Mouse (Mus musculus): Measurements from ENCODE around the gene Vil1. TPM values are rescaled to one million over a fixed set of nuclear protein-coding genes. Genes with fewer than 3 reads are reported as not detected.

Vil1 gene
- total and polyA plus RNA-seq, 2 experiments from 2014 or later = 0.31 to 0.38 TPM

GRCm38 (mm10) chr1:74364270-74364669 lies 44.9 kb upstream of the Vil1 start:
- TF ChIP-seq CTCF (IDR thresholded peaks at IDR 0.05) = no peak
- Histone ChIP-seq H3K4me3 (ENCODE audit: low read depth, low read length) (no peak overlapping the region), H3K27ac (ENCODE audit: low read depth, low read length) (no peak overlapping the region), H3K9me3 (ENCODE audit: low read length) (no peaks in the 10 kb centered on the region), H3K27me3 (ENCODE audit: insufficient read depth, low read length) (no peaks in the 10 kb centered on the region; the same call in 1 of the 2 replicates), H3K4me1 (ENCODE audit: insufficient read depth, low read length) (peaks cover 4% of the 10 kb centered on the region; the same call in 1 of the 2 replicates), H3K4me2 (ENCODE audit: low read depth, low read length, poor library complexity, severe bottlenecking) (no peak overlapping the region), H3K36me3 (ENCODE audit: insufficient read depth, low read length) (no peaks in the 10 kb centered on the region), H3K9ac (replicated peaks; ENCODE audit: low read length, poor library complexity, severe bottlenecking) (no peak overlapping the region)
- ATAC-seq (ENCODE audit: low FRiP score) (no peak), DNase-seq (ENCODE audit: low spot score) (no peak)
- 83% methylated on average over 8 of the region's 8 CpGs for WGBS

GRCm38 (mm10) chr1:74367886-74368645 lies 41.1 kb upstream of the Vil1 start:
- Histone ChIP-seq H3K9ac (replicated peaks; ENCODE audit: low read length, poor library complexity, severe bottlenecking) (no peak overlapping the region), H3K4me1 (ENCODE audit: insufficient read depth, low read length) (peaks cover 4% of the 10 kb centered on the region; the same call in 1 of the 2 replicates), H3K27ac (ENCODE audit: low read depth, low read length) (no peak overlapping the region), H3K4me2 (ENCODE audit: low read depth, low read length, poor library complexity, severe bottlenecking) (peak overlapping the region; percentile 56), H3K9me3 (ENCODE audit: low read length) (no peaks in the 10 kb centered on the region), H3K36me3 (ENCODE audit: insufficient read depth, low read length) (no peaks in the 10 kb centered on the region), H3K27me3 (ENCODE audit: insufficient read depth, low read length) (no peaks in the 10 kb centered on the region; the same call in 1 of the 2 replicates), H3K4me3 (ENCODE audit: low read depth, low read length) (peak overlapping the region; percentile 24)
- 24% methylated on average over 32 of the region's 34 CpGs for WGBS
- ATAC-seq (ENCODE audit: low FRiP score) = peak; percentile 81
- peak; percentile 28 for DNase-seq (ENCODE audit: low spot score)
- TF ChIP-seq CTCF (IDR thresholded peaks at IDR 0.05) = no peak

- H3K9ac ChIP-seq (replicated peaks; ENCODE audit: low read length, poor library complexity, severe bottlenecking) = no peak overlapping the region
- H3K27ac ChIP-seq (ENCODE audit: low read depth, low read length) = no peak overlapping the region
- WGBS = 53% methylated on average over 4 of the region's 4 CpGs
- peaks cover 4% of the 10 kb centered on the region; the same call in 1 of the 2 replicates for H3K4me1 ChIP-seq (ENCODE audit: insufficient read depth, low read length)
- no peak overlapping the region for H3K4me2 ChIP-seq (ENCODE audit: low read depth, low read length, poor library complexity, severe bottlenecking)
- H3K36me3 ChIP-seq (ENCODE audit: insufficient read depth, low read length) = no peaks in the 10 kb centered on the region
- no peak for TF ChIP-seq CTCF (IDR thresholded peaks at IDR 0.05)
- H3K9me3 ChIP-seq (ENCODE audit: low read length) = no peaks in the 10 kb centered on the region
- H3K4me3 ChIP-seq (ENCODE audit: low read depth, low read length) = no peak overlapping the region
- no peak for DNase-seq (ENCODE audit: low spot score)
- no peak for ATAC-seq (ENCODE audit: low FRiP score)
- no peaks in the 10 kb centered on the region; the same call in 1 of the 2 replicates for H3K27me3 ChIP-seq (ENCODE audit: insufficient read depth, low read length)
Measured at GRCm38 (mm10) chr1:74370040-74370439, 39.1 kb upstream of the Vil1 start.

- no peaks in the 10 kb centered on the region for H3K27me3 ChIP-seq (ENCODE audit: insufficient read depth, low read length)
- no peak overlapping the region for H3K9ac ChIP-seq (replicated peaks; ENCODE audit: low read length, poor library complexity, severe bottlenecking)
- no peaks in the 10 kb centered on the region for H3K9me3 ChIP-seq (ENCODE audit: low read length)
- DNase-seq (ENCODE audit: low spot score) (no peak), ATAC-seq (ENCODE audit: low FRiP score) (no peak)
- TF ChIP-seq CTCF (IDR thresholded peaks at IDR 0.05) = no peak
- H3K36me3 ChIP-seq (ENCODE audit: insufficient read depth, low read length) = no peaks in the 10 kb centered on the region
- 81% methylated on average over 4 of the region's 4 CpGs for WGBS
- H3K4me3 ChIP-seq (ENCODE audit: low read depth, low read length) = no peak overlapping the region
- no peak overlapping the region for H3K4me2 ChIP-seq (ENCODE audit: low read depth, low read length, poor library complexity, severe bottlenecking)
- no peak overlapping the region for H3K27ac ChIP-seq (ENCODE audit: low read depth, low read length)
- 0 out of 2 replicates have a peak, but pooled peaks cover under 1% of the 10 kb centered on the region for H3K4me1 ChIP-seq (ENCODE audit: insufficient read depth, low read length)
Measured at GRCm38 (mm10) chr1:74373372-74373771, 35.8 kb upstream of the Vil1 start.

- 76% methylated on average over 8 of the region's 8 CpGs for WGBS
- Histone ChIP-seq H3K9ac (replicated peaks; ENCODE audit: low read length, poor library complexity, severe bottlenecking) (no peak within 1 kb of the TSS), H3K9me3 (ENCODE audit: low read length) (no peaks in the 10 kb centered on the region), H3K36me3 (ENCODE audit: insufficient read depth, low read length) (no peaks in the 10 kb centered on the region), H3K4me2 (ENCODE audit: low read depth, low read length, poor library complexity, severe bottlenecking) (no peak within 1 kb of the TSS), H3K27ac (ENCODE audit: low read depth, low read length) (no peak within 1 kb of the TSS), H3K27me3 (ENCODE audit: insufficient read depth, low read length) (no peaks in the 10 kb centered on the region), H3K4me3 (ENCODE audit: low read depth, low read length) (no peak within 1 kb of the TSS), H3K4me1 (ENCODE audit: insufficient read depth, low read length) (no peaks in the 10 kb centered on the region)
- DNase-seq (ENCODE audit: low spot score) (no peak), ATAC-seq (ENCODE audit: low FRiP score) (no peak)
- TF ChIP-seq CTCF (IDR thresholded peaks at IDR 0.05) = no peak
Measured at GRCm38 (mm10) chr1:74374980-74375379, 34.2 kb upstream of the Vil1 start, which contains the start of gene Slc11a1. TSS of gene Slc11a1 (plus strand) at chr1:74375195.

GRCm38 (mm10) chr1:74375561-74375960 lies 33.6 kb upstream of the Vil1 start:
- Histone ChIP-seq H3K9ac (replicated peaks; ENCODE audit: low read length, poor library complexity, severe bottlenecking) (no peak overlapping the region), H3K4me3 (ENCODE audit: low read depth, low read length) (no peak overlapping the region), H3K36me3 (ENCODE audit: insufficient read depth, low read length) (no peaks in the 10 kb centered on the region), H3K27ac (ENCODE audit: low read depth, low read length) (no peak overlapping the region), H3K9me3 (ENCODE audit: low read length) (no peaks in the 10 kb centered on the region), H3K27me3 (ENCODE audit: insufficient read depth, low read length) (no peaks in the 10 kb centered on the region), H3K4me1 (ENCODE audit: insufficient read depth, low read length) (no peaks in the 10 kb centered on the region), H3K4me2 (ENCODE audit: low read depth, low read length, poor library complexity, severe bottlenecking) (no peak overlapping the region)
- no peak for TF ChIP-seq CTCF (IDR thresholded peaks at IDR 0.05)
- no peak for DNase-seq (ENCODE audit: low spot score)
- no peak for ATAC-seq (ENCODE audit: low FRiP score)
- 81% methylated on average over 10 of the region's 10 CpGs for WGBS

All from midbrain, postnatal 0 days (tissue).